Mouse (Mus musculus): ENCODE measurements around the gene Nkpd1. TPM values are rescaled to one million over a fixed set of nuclear protein-coding genes. Genes with fewer than 3 reads are reported as not detected.

Gene Nkpd1
- polyA plus RNA-seq, 1 experiment from 2014 or later: 0.14 TPM

DNA sequence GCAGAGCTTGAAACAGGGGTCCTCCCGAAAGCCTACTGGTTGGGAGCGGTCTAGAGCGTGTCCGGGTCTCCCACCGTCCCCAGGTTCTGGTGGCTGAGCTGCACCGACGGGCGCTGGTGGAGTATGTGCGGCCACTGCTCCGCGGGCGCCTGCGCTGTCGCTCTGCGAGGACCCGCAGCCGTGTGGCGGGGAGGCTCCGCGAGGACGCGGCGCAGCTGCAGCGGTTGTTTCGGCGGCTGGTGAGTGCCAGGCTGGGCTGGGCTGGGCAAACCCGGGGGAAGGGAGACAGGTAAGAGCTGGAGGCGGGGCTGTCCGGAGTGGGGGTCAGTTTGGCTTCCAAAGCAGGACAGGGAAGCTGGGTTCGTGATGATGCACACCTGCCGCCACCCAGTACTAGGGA, 28.1 kb upstream of the Nkpd1 start:
- Histone ChIP-seq H3K27ac (0 out of 2 replicates have a peak overlapping the region, but pooled peaks have one; percentile 17), H3K27me3 (peaks cover 69% of the 10 kb centered on the region), H3K9ac (replicated peaks) (peak overlapping the region; percentile 27; the same call in 1 of the 2 replicates), H3K36me3 (no peaks in the 10 kb centered on the region), H3K4me2 (peak overlapping the region; percentile 50), H3K9me3 (no peaks in the 10 kb centered on the region), H3K4me3 (replicated peaks) (peak overlapping the region; percentile 32), H3K4me1 (replicated peaks) (peaks cover 17% of the 10 kb centered on the region)
- 4% methylated on average over 31 of the region's 31 CpGs for WGBS
- ATAC-seq (ENCODE audit: insufficient number of reproducible peaks, insufficient read depth, low FRiP score, low TSS enrichment, low read depth): 0 out of 2 replicates have a peak, but pooled peaks have one; percentile 35

DNA sequence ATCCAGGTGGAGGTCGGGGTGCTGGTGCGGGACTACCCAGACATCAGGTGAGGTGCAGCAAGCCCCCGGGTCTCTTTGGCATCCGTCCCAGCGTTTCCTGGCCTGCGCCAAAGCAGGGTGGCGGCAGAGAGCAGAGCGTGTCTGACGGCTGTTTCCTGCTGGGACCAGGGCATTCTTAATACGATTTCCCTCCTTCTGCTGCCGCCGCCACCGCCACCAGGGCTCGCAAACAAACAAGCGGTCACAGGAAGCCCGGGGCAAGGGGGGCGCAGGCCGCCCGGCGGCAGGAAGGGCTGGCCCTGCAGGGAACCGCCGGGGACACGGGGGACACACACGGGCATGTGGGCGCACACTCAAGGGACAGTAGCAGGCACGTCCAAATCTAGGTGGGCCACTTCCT, 25.9 kb upstream of the Nkpd1 start:
- Histone ChIP-seq H3K4me2 (peak overlapping the region; percentile 57), H3K9ac (replicated peaks) (peak overlapping the region; percentile 60), H3K4me1 (replicated peaks) (peaks cover 17% of the 10 kb centered on the region), H3K4me3 (replicated peaks) (peak overlapping the region; percentile 33), H3K27me3 (peaks cover 64% of the 10 kb centered on the region), H3K9me3 (no peaks in the 10 kb centered on the region), H3K36me3 (no peaks in the 10 kb centered on the region), H3K27ac (peak overlapping the region; percentile 67; the same call in 1 of the 2 replicates)
- ATAC-seq (ENCODE audit: insufficient number of reproducible peaks, insufficient read depth, low FRiP score, low TSS enrichment, low read depth): no peak
- WGBS: 4% methylated on average over 26 of the region's 26 CpGs

- H3K4me1 ChIP-seq (replicated peaks): peaks cover 15% of the 10 kb centered on the region
- 85% methylated on average over 25 of the region's 25 CpGs for WGBS
- no peaks in the 10 kb centered on the region for H3K36me3 ChIP-seq
- no peak overlapping the region for H3K9ac ChIP-seq (replicated peaks)
- no peak overlapping the region for H3K4me2 ChIP-seq
- H3K27me3 ChIP-seq: peaks cover 35% of the 10 kb centered on the region
- no peaks in the 10 kb centered on the region for H3K9me3 ChIP-seq
- no peak overlapping the region for H3K27ac ChIP-seq
- no peak overlapping the region for H3K4me3 ChIP-seq (replicated peaks)
- no peak for ATAC-seq (ENCODE audit: insufficient number of reproducible peaks, insufficient read depth, low FRiP score, low TSS enrichment, low read depth)
Observed at GRCm38 (mm10) chr7:19494751-19495474, 22.7 kb upstream of the Nkpd1 start.

DNA sequence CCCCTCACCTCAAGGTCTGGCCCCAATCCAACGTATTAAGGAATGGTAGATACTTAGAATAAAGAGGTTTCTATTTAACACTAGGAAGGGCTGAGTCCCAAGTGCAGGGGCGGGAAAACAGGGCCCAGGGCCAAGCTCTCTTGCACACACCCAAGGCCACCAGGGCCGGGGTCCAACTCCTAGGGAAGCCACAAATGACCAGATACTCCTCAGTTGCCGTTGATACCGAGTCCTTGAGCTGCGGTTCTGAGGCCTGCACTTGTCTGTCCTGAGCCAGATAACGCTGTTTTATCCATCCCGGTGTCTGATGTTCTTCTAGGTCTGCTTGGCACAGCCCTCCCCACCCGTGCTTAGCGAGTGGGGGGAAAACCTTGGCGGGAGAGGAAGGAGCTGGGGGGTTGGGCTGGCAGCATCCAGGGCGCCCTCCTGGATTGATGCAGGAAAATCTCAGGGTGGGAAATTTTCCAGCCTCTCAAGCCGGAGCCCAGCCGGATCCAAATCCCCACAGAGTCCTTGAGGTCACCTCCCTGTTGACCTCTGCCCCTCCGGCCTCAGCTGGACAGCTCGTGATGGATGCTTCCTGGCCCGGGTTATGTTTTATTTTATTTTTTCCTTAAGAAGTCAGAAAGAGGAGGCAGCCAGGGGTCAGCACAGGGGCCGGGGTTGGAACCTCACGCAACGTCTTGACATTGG, 22.0 kb upstream of the Nkpd1 start:
- no peaks in the 10 kb centered on the region for H3K36me3 ChIP-seq
- H3K27ac ChIP-seq: no peak overlapping the region
- H3K27me3 ChIP-seq: peaks cover 28% of the 10 kb centered on the region
- no peak for ATAC-seq (ENCODE audit: insufficient number of reproducible peaks, insufficient read depth, low FRiP score, low TSS enrichment, low read depth)
- H3K4me3 ChIP-seq (replicated peaks): no peak overlapping the region
- H3K4me2 ChIP-seq: no peak overlapping the region
- 63% methylated on average over 20 of the region's 20 CpGs for WGBS
- H3K9me3 ChIP-seq: no peaks in the 10 kb centered on the region
- H3K4me1 ChIP-seq (replicated peaks): peaks cover 15% of the 10 kb centered on the region
- no peak overlapping the region for H3K9ac ChIP-seq (replicated peaks)

GRCm38 (mm10) chr7:19496214-19496555, 21.5 kb upstream of the Nkpd1 start:
- H3K4me3 ChIP-seq (replicated peaks): no peak overlapping the region
- peaks cover 22% of the 10 kb centered on the region for H3K27me3 ChIP-seq

GRCm38 (mm10) chr7:19498326-19498725, 19.3 kb upstream of the Nkpd1 start:
- no peak overlapping the region for H3K4me2 ChIP-seq
- peaks cover 4% of the 10 kb centered on the region; the same call in 1 of the 2 replicates for H3K27me3 ChIP-seq
- H3K9ac ChIP-seq (replicated peaks): no peak overlapping the region
- WGBS: 82% methylated on average over 4 of the region's 4 CpGs
- H3K27ac ChIP-seq: no peak overlapping the region
- H3K36me3 ChIP-seq: no peaks in the 10 kb centered on the region
- no peak for ATAC-seq (ENCODE audit: insufficient number of reproducible peaks, insufficient read depth, low FRiP score, low TSS enrichment, low read depth)
- no peaks in the 10 kb centered on the region for H3K9me3 ChIP-seq
- no peak overlapping the region for H3K4me3 ChIP-seq (replicated peaks)
- 0 out of 2 replicates have a peak, but pooled peaks cover 4% of the 10 kb centered on the region for H3K4me1 ChIP-seq (replicated peaks)

More at GRCm38 (mm10) chr7:19496214-19496555, 21.5 kb upstream of the Nkpd1 start:
- ATAC-seq (ENCODE audit: insufficient number of reproducible peaks, insufficient read depth, low FRiP score, low TSS enrichment, low read depth): no peak
- 77% methylated on average over 5 of the region's 5 CpGs for WGBS
- peaks cover 15% of the 10 kb centered on the region for H3K4me1 ChIP-seq (replicated peaks)
- no peak overlapping the region for H3K27ac ChIP-seq
- H3K4me2 ChIP-seq: no peak overlapping the region
- H3K9ac ChIP-seq (replicated peaks): no peak overlapping the region
- no peaks in the 10 kb centered on the region for H3K36me3 ChIP-seq
- no peaks in the 10 kb centered on the region for H3K9me3 ChIP-seq

DNA sequence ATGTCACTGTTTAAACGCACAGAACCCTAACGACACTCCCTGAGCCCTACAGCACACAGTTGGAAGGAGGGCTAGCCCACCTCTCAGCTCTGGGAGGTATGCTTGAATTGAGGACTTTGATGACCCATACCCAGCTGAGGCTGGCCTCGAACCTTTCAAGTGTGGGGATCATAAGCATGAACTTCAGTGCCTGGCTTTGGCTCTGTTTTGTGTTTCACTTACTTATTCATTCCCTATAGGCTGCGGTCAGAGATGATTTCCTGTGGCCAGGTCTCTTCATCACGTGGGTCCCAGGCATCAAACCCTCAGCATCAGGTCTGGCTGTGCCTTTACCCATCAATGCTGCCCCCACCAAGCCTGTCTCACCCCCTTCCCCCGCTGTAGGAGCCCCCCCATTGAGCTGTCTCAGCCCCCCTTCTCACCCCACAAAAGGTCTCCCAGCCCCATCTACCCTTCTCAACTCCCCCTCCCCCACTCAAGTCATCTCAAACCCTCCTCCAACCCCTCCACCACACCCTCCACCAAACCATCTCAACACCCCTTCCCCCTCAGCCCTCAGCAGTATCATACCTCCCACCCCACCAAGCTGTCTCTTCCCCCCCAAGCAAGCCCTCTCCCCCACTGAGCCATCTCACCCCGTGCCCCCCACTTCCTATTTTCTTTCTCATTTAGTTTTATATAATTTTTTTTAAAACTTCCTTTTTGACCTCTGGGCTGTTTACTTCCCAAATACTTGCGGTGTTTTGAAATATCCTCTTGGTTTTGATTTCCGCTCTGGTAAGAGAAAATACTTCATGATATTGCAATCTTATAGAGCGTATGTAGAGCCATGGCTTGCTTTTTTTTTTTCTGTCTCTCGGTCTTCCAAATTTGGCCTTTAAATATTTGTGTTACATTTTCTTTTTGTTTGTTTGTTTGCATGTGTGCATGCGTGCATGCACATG, 16.9 kb upstream of the Nkpd1 start:
- H3K36me3 ChIP-seq: no peaks in the 10 kb centered on the region
- no peak overlapping the region for H3K4me2 ChIP-seq
- ATAC-seq (ENCODE audit: insufficient number of reproducible peaks, insufficient read depth, low FRiP score, low TSS enrichment, low read depth): no peak
- H3K9me3 ChIP-seq: no peaks in the 10 kb centered on the region
- H3K27ac ChIP-seq: no peak overlapping the region
- H3K9ac ChIP-seq (replicated peaks): no peak overlapping the region
- 0 out of 2 replicates have a peak, but pooled peaks cover 4% of the 10 kb centered on the region for H3K4me1 ChIP-seq (replicated peaks)
- H3K27me3 ChIP-seq: peaks cover 3% of the 10 kb centered on the region; the same call in 1 of the 2 replicates
- H3K4me3 ChIP-seq (replicated peaks): no peak overlapping the region
- WGBS: 75% methylated on average over 12 of the region's 12 CpGs

GRCm38 (mm10) chr7:19501658-19502057, 16.0 kb upstream of the Nkpd1 start:
- Histone ChIP-seq H3K4me1 (replicated peaks) (0 out of 2 replicates have a peak, but pooled peaks cover 6% of the 10 kb centered on the region), H3K9me3 (no peaks in the 10 kb centered on the region), H3K4me3 (replicated peaks) (no peak overlapping the region), H3K36me3 (no peaks in the 10 kb centered on the region), H3K27ac (no peak overlapping the region), H3K9ac (replicated peaks) (no peak overlapping the region), H3K4me2 (no peak overlapping the region), H3K27me3 (no peaks in the 10 kb centered on the region)
- 67% methylated on average over 4 of the region's 4 CpGs for WGBS
- ATAC-seq (ENCODE audit: insufficient number of reproducible peaks, insufficient read depth, low FRiP score, low TSS enrichment, low read depth): no peak

DNA sequence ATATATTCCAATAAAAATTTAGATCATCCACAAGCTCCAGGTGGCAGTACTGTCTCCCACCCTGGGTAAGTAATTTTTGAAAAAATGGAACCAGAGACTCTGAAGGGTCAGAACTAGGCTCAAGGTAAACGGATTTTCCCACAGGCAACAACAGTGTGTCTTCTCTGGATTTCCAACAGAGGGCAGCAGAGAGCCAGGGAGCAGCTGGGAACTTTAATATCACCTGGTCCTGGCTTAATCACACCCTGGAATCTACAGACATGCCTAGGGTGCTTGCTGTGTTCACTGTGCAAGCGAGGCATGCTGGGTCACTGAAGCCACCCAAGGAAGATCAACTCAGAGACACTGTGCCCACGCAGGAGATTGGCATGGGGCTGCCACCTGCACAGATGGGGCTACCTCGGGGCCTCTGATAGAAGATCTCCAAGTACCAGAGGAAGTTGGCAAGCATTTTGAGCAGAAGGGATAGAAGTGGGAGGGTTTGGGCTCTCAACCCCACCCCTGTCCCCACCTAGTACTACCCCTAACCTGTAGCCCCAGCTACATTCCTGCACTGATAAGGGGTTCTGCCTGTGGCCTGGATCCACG, 14.1 kb upstream of the Nkpd1 start:
- H3K9me3 ChIP-seq: no peaks in the 10 kb centered on the region
- H3K4me2 ChIP-seq: no peak overlapping the region
- ATAC-seq (ENCODE audit: insufficient number of reproducible peaks, insufficient read depth, low FRiP score, low TSS enrichment, low read depth): no peak
- peaks cover 11% of the 10 kb centered on the region; the same call in 1 of the 2 replicates for H3K4me1 ChIP-seq (replicated peaks)
- H3K9ac ChIP-seq (replicated peaks): no peak overlapping the region
- no peaks in the 10 kb centered on the region for H3K36me3 ChIP-seq
- 35% methylated on average over 5 of the region's 5 CpGs for WGBS
- H3K27ac ChIP-seq: no peak overlapping the region
- H3K4me3 ChIP-seq (replicated peaks): no peak overlapping the region
- H3K27me3 ChIP-seq: no peaks in the 10 kb centered on the region

- Histone ChIP-seq H3K4me2 (peak overlapping the region; percentile 94), H3K9me3 (no peaks in the 10 kb centered on the region), H3K36me3 (0 out of 2 replicates have a peak, but pooled peaks cover 3% of the 10 kb centered on the region), H3K9ac (replicated peaks) (no peak overlapping the region), H3K4me1 (replicated peaks) (peaks cover 15% of the 10 kb centered on the region), H3K27me3 (no peaks in the 10 kb centered on the region), H3K27ac (no peak overlapping the region), H3K4me3 (replicated peaks) (peak overlapping the region; percentile 81)
- no peak for ATAC-seq (ENCODE audit: insufficient number of reproducible peaks, insufficient read depth, low FRiP score, low TSS enrichment, low read depth)
- WGBS: 29% methylated on average over 6 of the region's 6 CpGs
Observed at GRCm38 (mm10) chr7:19506326-19506725, 11.3 kb upstream of the Nkpd1 start.
